Comparison of ENCODE assay signal across 8 mouse cellular contexts in the genomic region with DNA sequence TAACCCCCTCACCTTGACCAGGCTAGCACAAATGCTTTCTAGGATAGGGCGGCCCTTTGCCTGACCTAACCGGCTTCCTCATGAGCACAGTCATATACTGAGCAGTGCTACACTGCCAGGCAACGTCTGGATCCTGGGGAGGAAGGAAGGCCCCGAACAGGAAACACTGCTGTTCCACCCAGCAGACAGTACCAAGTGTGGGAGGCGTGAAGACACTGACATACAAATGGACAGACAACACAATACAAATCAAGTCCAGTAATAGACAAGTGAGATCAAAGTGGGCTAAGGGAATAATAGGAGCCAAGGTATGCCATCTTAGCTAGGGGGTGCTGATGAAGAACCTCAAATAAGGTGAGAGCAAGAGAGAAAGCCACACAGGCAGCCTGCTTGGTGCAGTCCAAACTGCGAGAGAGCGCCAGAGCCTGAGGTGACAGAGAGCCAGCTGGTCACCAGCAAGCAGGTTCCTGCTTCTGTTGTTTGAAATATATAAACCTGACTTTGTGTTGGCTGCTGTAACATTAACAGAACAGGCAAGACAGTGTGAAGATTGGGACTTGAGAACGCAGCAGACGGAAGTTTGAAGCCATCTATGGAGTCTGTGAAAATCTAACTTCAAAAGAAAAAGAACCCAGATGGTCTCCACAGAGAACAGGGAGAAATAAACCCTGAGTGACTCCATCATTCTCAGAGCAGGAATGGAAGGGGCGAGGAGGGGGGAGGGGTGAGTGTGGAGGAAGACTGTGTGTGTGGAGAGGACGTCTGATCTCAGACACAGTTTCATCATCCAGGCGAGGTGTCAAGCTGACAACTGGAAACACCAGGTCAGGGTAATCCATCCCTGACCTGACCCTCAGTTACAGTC. TPM values are rescaled to one million over a fixed set of nuclear protein-coding genes. Genes with fewer than 3 reads are reported as not detected.
DNase-seq lines count a peak whose midpoint lies in the region; ATAC-seq and TF ChIP-seq lines count a peak whose summit lies in the region.

No protein-coding gene starts in this region.

- H3K4me1 ChIP-seq in kidney, postnatal 0 days (replicated peaks; ENCODE audit: insufficient read depth, low read length), result no peaks in the 10 kb centered on the region

- no peak overlapping the region for H3K4me3 ChIP-seq in kidney, postnatal 0 days (replicated peaks; ENCODE audit: low read depth, low read length)

- no peak for ATAC-seq in kidney, postnatal 0 days (replicated peaks; ENCODE audit: low FRiP score, low read depth)
- ATAC-seq in neutrophil, adult 5-6 weeks (ENCODE audit: extremely low read depth, insufficient number of reproducible peaks, low FRiP score, poor library complexity, severe bottlenecking), result peak; percentile 49; the same call in 1 of the 2 replicates
- ATAC-seq in monocyte, adult 5-6 weeks (replicated peaks; ENCODE audit: insufficient number of reproducible peaks, low FRiP score, low TSS enrichment, poor library complexity, severe bottlenecking), result no peak

- WGBS in kidney, postnatal 0 days, result 60% methylated on average over 12 of the region's 12 CpGs

- no peak for TF ChIP-seq CTCF in kidney, postnatal 0 days (IDR thresholded peaks at IDR 0.05; ENCODE audit: low read depth)

- no peak overlapping the region for H3K4me2 ChIP-seq in kidney, postnatal 0 days (ENCODE audit: low read length)

- no peaks in the 10 kb centered on the region for H3K27me3 ChIP-seq in kidney, postnatal 0 days (ENCODE audit: insufficient read depth, low read length)

- peaks cover 43% of the 10 kb centered on the region for H3K36me3 ChIP-seq in kidney, postnatal 0 days (ENCODE audit: insufficient read depth, low read length)

- no peak overlapping the region for H3K9ac ChIP-seq in kidney, postnatal 0 days (ENCODE audit: low read depth, low read length)

- no peak overlapping the region for H3K27ac ChIP-seq in kidney, postnatal 0 days

- H3K9me3 ChIP-seq in kidney, postnatal 0 days (replicated peaks; ENCODE audit: low read length), result no peaks in the 10 kb centered on the region

- peak; percentile 23 for DNase-seq in adrenal gland, adult 2 months
- no peak for DNase-seq in adrenal gland, adult 18-20 months (ENCODE audit: low spot score in 2 of 2)
- peak; percentile 25 for DNase-seq in right cerebral cortex, postnatal 4 days
- DNase-seq in right cerebral cortex, adult 18-20 months, result no peak
- peak; percentile 30 for DNase-seq in kidney, postnatal 0 days (ENCODE audit: low spot score)
- DNase-seq in gastrocnemius, adult 8-10 months (ENCODE audit: low spot score in 2 of 2), result no peak

RNA-seq across cellular contexts. Expression of gene Tecta, which starts 28.6 kb away (rescaled TPM):
- total RNA-seq in adrenal gland, adult 2 months (2021), result under 1 TPM; 0.43 to 0.86 TPM
- polyA plus RNA-seq in adrenal gland, adult 2 months (2012; rRNA removed), result 0.02 and 0.11 TPM in 2 replicates
- total RNA-seq in adrenal gland, adult 18-20 months (2021), result under 1 TPM; 0.23 to 0.32 TPM
- polyA plus RNA-seq in kidney, postnatal 0 days (2015; fragmentation: Nextera tagmentation; extraction: Ambion mirVana), result 0.11 and 0.15 TPM in 2 replicates
- not detected in 2 replicates for total RNA-seq in neutrophil, adult 5-6 weeks (2017)
- 0.10 TPM in 1 of 3 replicates, not detected in the others for total RNA-seq in monocyte, adult 5-6 weeks (2017)
- total RNA-seq in gastrocnemius, adult 8-10 months (2022), result under 1 TPM; 0.31 to 0.51 (median 0.33) TPM

Comparison
In these comparisons a context has a peak if more than half of its experiments do, and no peak if none do; other contexts are left out.
1. DNase-seq: peak in adrenal gland, adult 2 months (single experiment), right cerebral cortex, postnatal 4 days (single experiment) and kidney, postnatal 0 days (single experiment); none in adrenal gland, adult 18-20 months (0 of 2), right cerebral cortex, adult 18-20 months (single experiment) and gastrocnemius, adult 8-10 months (0 of 2).